Mouse (Mus musculus) intestine, embryonic 14.5 days (tissue): ENCODE measurements around the gene Nkd2. TPM values are rescaled to one million over a fixed set of nuclear protein-coding genes. Genes with fewer than 3 reads are reported as not detected.

ENCODE experiments used
- ATAC-seq: fragments of 200-750 bp; cut with Nextera tagmentation; replicated peaks from 2 replicates; pipeline ENCODE4 v1.8.0; 2017; ENCODE audit warnings: low read depth, moderate number of reproducible peaks, moderate TSS enrichment, moderate library complexity; ENCODE audit not compliant: low FRiP score, low TSS enrichment
- DNase-seq: peaks from one replicate; pipeline ENCODE4 v3.0.0-alpha.2; 2018; ENCODE audit warnings: low spot score
- H3K27ac ChIP-seq: fragments of 300-500 bp; sonication (generic); 2 replicates; pipeline ENCODE4 v1.5.1; 2014; ENCODE audit warnings: low read depth, mild to moderate bottlenecking, control low read depth
- H3K27me3 ChIP-seq: fragments of 300-500 bp; sonication (generic); replicated peaks from 2 replicates; pipeline ENCODE4 v1.6.1; 2014; ENCODE audit warnings: low read length, control low read depth; ENCODE audit not compliant: control insufficient read depth, insufficient read depth
- H3K36me3 ChIP-seq: fragments of 300-500 bp; sonication (generic); 2 replicates; pipeline ENCODE4 v1.6.1; 2014; ENCODE audit warnings: low read length, control low read depth; ENCODE audit not compliant: control insufficient read depth, insufficient read depth
- H3K4me1 ChIP-seq: fragments of 300-500 bp; sonication (generic); replicated peaks from 2 replicates; pipeline ENCODE4 v1.6.1; 2014; ENCODE audit warnings: low read length, control low read depth, mixed read lengths; ENCODE audit not compliant: control insufficient read depth, insufficient read depth
- H3K4me2 ChIP-seq: fragments of 300-500 bp; sonication (generic); 2 replicates; pipeline ENCODE4 v1.6.1; 2014; ENCODE audit warnings: low read length
- H3K4me3 ChIP-seq: fragments of 300-500 bp; sonication (generic); 2 replicates; pipeline ENCODE4 v1.5.1; 2014; ENCODE audit warnings: low read depth, low read length, control low read depth, mixed read lengths
- H3K9ac ChIP-seq: fragments of 300-500 bp; sonication (generic); 2 replicates; pipeline ENCODE4 v1.6.1; 2014; ENCODE audit warnings: mild to moderate bottlenecking, low read length
- H3K9me3 ChIP-seq: fragments of 300-500 bp; sonication (generic); 2 replicates; pipeline ENCODE4 v1.6.1; 2016; ENCODE audit warnings: low read length, control low read depth; ENCODE audit not compliant: control insufficient read depth
- WGBS: fragments of 180-500 bp; shearing (Covaris S2); extraction: QIAGEN DNeasy Blood & Tissue Kit; methylation state at CpG from one replicate; pipeline ENCODE4 v1.1.7; 2014; 5-methylcytosine and 5-hydroxymethylcytosine counted together
- polyA plus RNA-seq: library from polyadenylated mRNA; unstranded; fragments of >200 nt; fragmentation: Nextera tagmentation; extraction: Ambion mirVana; gene quantifications from 2 replicates; pipeline ENCODE4 v1.2.1, GENCODE M21; 2014

Gene Nkd2
- polyA plus RNA-seq, 1 experiment from 2014 or later: 4.2 TPM

- H3K27ac ChIP-seq: no peak overlapping the region
- H3K4me3 ChIP-seq: no peak overlapping the region
Measured at GRCm38 (mm10) chr13:73772655-73773054, 74.8 kb downstream of the Nkd2 start.

GRCm38 (mm10) chr13:73771131-73771530 is 76.3 kb downstream of the Nkd2 start:
- Histone ChIP-seq H3K4me2 (peak overlapping the region; percentile 33; the same call in 1 of the 2 replicates), H3K4me1 (peaks cover 39% of the 10 kb centered on the region), H3K27me3 (no peaks in the 10 kb centered on the region), H3K36me3 (peaks cover 11% of the 10 kb centered on the region; the same call in 1 of the 2 replicates), H3K4me3 (no peak overlapping the region), H3K9me3 (no peaks in the 10 kb centered on the region), H3K9ac (no peak overlapping the region), H3K27ac (peak overlapping the region; percentile 33; the same call in 1 of the 2 replicates)
- 50% methylated on average over 3 of the region's 3 CpGs for WGBS
- ATAC-seq (no peak), DNase-seq (no peak)

More at GRCm38 (mm10) chr13:73772655-73773054, 74.8 kb downstream of the Nkd2 start:
- Histone ChIP-seq H3K4me1 (peaks cover 31% of the 10 kb centered on the region), H3K4me2 (no peak overlapping the region), H3K9me3 (no peaks in the 10 kb centered on the region), H3K36me3 (peaks cover 11% of the 10 kb centered on the region; the same call in 1 of the 2 replicates), H3K9ac (no peak overlapping the region), H3K27me3 (no peaks in the 10 kb centered on the region)
- DNase-seq: no peak
- no peak for ATAC-seq
- 33% methylated on average over 2 of the region's 2 CpGs for WGBS

GRCm38 (mm10) chr13:73769916-73770682 is 77.3 kb downstream of the Nkd2 start:
- Histone ChIP-seq H3K9ac (no peak overlapping the region), H3K4me3 (no peak overlapping the region), H3K36me3 (peaks cover 11% of the 10 kb centered on the region; the same call in 1 of the 2 replicates), H3K27ac (peak overlapping the region; percentile 73), H3K4me2 (peak overlapping the region; percentile 33), H3K27me3 (no peaks in the 10 kb centered on the region), H3K9me3 (no peaks in the 10 kb centered on the region), H3K4me1 (peaks cover 44% of the 10 kb centered on the region)
- WGBS: 37% methylated on average over 4 of the region's 4 CpGs
- ATAC-seq (peak; percentile 88), DNase-seq (peak; percentile 75)

Other genes with a start within 250 kb of the Nkd2 start
- 130 and 141 TPM in 2 replicates for gene Clptm1l, start 243.6 kb downstream of the Nkd2 start, polyA plus RNA-seq
- 4.5 and 5.0 TPM in 2 replicates for gene Tert, start 220.7 kb downstream of the Nkd2 start, polyA plus RNA-seq
- not detected in 2 replicates for gene Slc6a18, start 169.6 kb downstream of the Nkd2 start, polyA plus RNA-seq
- gene Slc6a19, start 142.8 kb downstream of the Nkd2 start, polyA plus RNA-seq: 0.13 and 0.28 TPM in 2 replicates
- gene Slc12a7, start 114.5 kb downstream of the Nkd2 start, polyA plus RNA-seq: 32.8 and 33.1 TPM in 2 replicates
- gene Trip13, start 90.2 kb upstream of the Nkd2 start, polyA plus RNA-seq: 44.6 and 51.1 TPM in 2 replicates
- 44.4 and 51.4 TPM in 2 replicates for gene Brd9, start 90.2 kb upstream of the Nkd2 start, polyA plus RNA-seq
- gene Zdhhc11, start 116.2 kb upstream of the Nkd2 start, polyA plus RNA-seq: not detected in 2 replicates
- 2.0 and 2.1 TPM in 2 replicates for gene Tppp, start 161.8 kb upstream of the Nkd2 start, polyA plus RNA-seq
- gene Cep72, start 214.7 kb upstream of the Nkd2 start, polyA plus RNA-seq: 16.7 and 17.8 TPM in 2 replicates